Mouse (Mus musculus) testis, adult 2 months (tissue): ENCODE results near the gene Dll3.
A peak's percentile ranks its signal among the peaks of the same experiment; 100 is the strongest.

Experiments used
- CTCF ChIP-seq: fragments of 200-500 bp; IDR thresholded peaks from 2 replicates; pipeline ENCODE4 v1.5.1; 2012; ENCODE audit warnings: low read depth, mild to moderate bottlenecking, inconsistent platforms, low read length, moderate library complexity; ENCODE audit not compliant: control insufficient read depth, insufficient read depth, insufficient replicate concordance
- POLR2A ChIP-seq: fragments of 200-500 bp; IDR thresholded peaks from 2 replicates; pipeline ENCODE4 v1.6.1; 2012; ENCODE audit warnings: low read depth, mild to moderate bottlenecking, inconsistent platforms, low read length, moderate library complexity; ENCODE audit not compliant: control insufficient read depth

DNA sequence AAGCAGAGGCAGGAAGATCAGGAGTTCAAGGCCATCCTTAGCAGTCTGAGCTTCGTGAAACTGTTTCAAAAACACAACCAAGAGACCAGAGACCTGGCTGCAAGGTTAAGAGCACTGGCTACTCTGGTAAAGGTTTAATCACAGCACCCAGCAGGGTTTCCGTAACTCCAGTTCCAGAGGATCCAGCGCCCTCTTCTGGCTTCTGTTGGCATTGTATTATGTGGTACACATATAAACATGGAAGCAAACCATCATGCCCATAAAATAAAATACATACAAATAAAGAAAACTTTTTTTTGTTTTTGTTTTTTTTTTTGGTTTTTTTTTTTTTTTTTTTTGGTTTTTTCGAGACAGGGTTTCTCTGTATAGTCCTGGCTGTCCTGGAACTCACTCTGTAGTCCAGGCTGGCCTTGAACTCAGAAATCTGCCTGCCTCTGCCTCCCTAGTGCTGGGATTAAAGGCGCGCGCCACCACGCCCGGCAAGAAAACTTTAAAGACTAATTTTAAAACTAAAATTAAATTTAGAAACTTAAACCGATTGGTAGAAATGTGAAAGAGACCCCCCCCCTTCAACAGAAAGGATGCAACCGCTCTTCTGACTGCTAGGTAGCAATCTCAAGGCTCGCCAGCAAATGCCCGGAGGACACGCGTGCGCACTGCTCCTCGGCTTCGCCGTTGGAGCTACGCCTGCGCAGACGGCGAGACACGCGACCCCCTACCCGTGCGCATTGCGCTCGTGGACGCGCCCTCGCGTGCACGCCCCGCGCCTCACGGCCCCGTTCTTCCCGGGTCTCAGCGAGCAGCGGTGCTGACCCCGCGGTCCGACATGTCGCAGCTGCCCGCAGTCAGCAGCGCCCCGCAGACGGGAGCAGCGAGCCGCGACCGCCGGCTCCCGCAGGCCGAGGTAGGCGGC lies 34.7 kb downstream of the Dll3 start, which contains the start of gene Eid2:
- TF ChIP-seq CTCF (no peak), POLR2A (peak; percentile 92)
